Mouse (Mus musculus): ENCODE results near the gene Rnf222. TPM values are rescaled to one million over a fixed set of nuclear protein-coding genes. Genes with fewer than 3 reads are reported as not detected.
"Not testable (repeated sequence)": the region's sequence is repeated elsewhere in the genome, so short reads cannot be mapped to it uniquely, and the experiment has no call there.

Rnf222 gene
- total RNA-seq, 2 experiments from 2014 or later: not detected

GRCm38 (mm10) chr11:68908846-68909503 lies 20.6 kb downstream of the Rnf222 start:
- DNase-seq (ENCODE audit: low spot score in 2 of 2): no peak

- DNase-seq (ENCODE audit: low spot score in 2 of 2): no peak
Measured at GRCm38 (mm10) chr11:68911531-68912177, 23.3 kb downstream of the Rnf222 start.

- DNase-seq (ENCODE audit: low spot score in 2 of 2): no peak
Measured at GRCm38 (mm10) chr11:68914566-68914965, 26.2 kb downstream of the Rnf222 start.

GRCm38 (mm10) chr11:68923191-68923590 lies 34.8 kb downstream of the Rnf222 start:
- DNase-seq (ENCODE audit: low spot score in 2 of 2): no peak

GRCm38 (mm10) chr11:68924749-68925148 lies 36.4 kb downstream of the Rnf222 start:
- DNase-seq (ENCODE audit: low spot score in 2 of 2): no peak

GRCm38 (mm10) chr11:68926981-68927380 lies 38.6 kb downstream of the Rnf222 start, which contains the start of gene Odf4:
Gene Odf4, minus strand, starts transcription at chr11:68927081.
- DNase-seq (ENCODE audit: low spot score in 2 of 2): no peak

- DNase-seq (ENCODE audit: low spot score in 2 of 2): no peak
Measured at GRCm38 (mm10) chr11:68929947-68930346, 41.6 kb downstream of the Rnf222 start.

GRCm38 (mm10) chr11:68933885-68934507 lies 45.6 kb downstream of the Rnf222 start:
- no peak for DNase-seq (ENCODE audit: low spot score in 2 of 2)

- DNase-seq (ENCODE audit: low spot score in 2 of 2): not testable (repeated sequence)
Measured at GRCm38 (mm10) chr11:68936951-68937350, 48.6 kb downstream of the Rnf222 start.

- DNase-seq (ENCODE audit: low spot score in 2 of 2): peak; percentile 71 to 81
Measured at GRCm38 (mm10) chr11:68939451-68940304, 51.3 kb downstream of the Rnf222 start.

GRCm38 (mm10) chr11:68940516-68940915 lies 52.2 kb downstream of the Rnf222 start:
- DNase-seq (ENCODE audit: low spot score in 2 of 2): no peak

GRCm38 (mm10) chr11:68942731-68943130 lies 54.4 kb downstream of the Rnf222 start:
- no peak for DNase-seq (ENCODE audit: low spot score in 2 of 2)

- DNase-seq (ENCODE audit: low spot score in 2 of 2): no peak
Measured at GRCm38 (mm10) chr11:68945245-68945644, 56.9 kb downstream of the Rnf222 start.

Other genes with a start within 250 kb of the Rnf222 start
- 100 to 1,000 TPM; 200 to 219 TPM for gene Myh10, start 197.0 kb upstream of the Rnf222 start, total RNA-seq (2021)
- 100 to 1,000 TPM; 110 to 127 TPM for gene Ndel1, start 16.7 kb upstream of the Rnf222 start, total RNA-seq (2021)
- 100 to 1,000 TPM; 894 to 903 TPM for gene Rpl26, start 13.0 kb downstream of the Rnf222 start, total RNA-seq (2021)
- gene Odf4, start 38.5 kb downstream of the Rnf222 start, total RNA-seq (2021): not detected
- gene Arhgef15, start 68.9 kb downstream of the Rnf222 start, total RNA-seq (2021): 10 to 100 TPM; 20.4 to 24.0 TPM
- gene Slc25a35, start 79.6 kb downstream of the Rnf222 start, total RNA-seq (2021): 1 to 10 TPM; 5.6 to 6.7 TPM
- 10 to 100 TPM; 17.8 to 18.2 TPM for gene Rangrf, start 86.6 kb downstream of the Rnf222 start, total RNA-seq (2021)
- gene Pfas, start 119.9 kb downstream of the Rnf222 start, total RNA-seq (2021): 10 to 100 TPM; 26.1 to 26.2 TPM
- 10 to 100 TPM; 37.8 to 46.0 TPM for gene Ctc1, start 127.4 kb downstream of the Rnf222 start, total RNA-seq (2021)
- under 1 TPM in 1 of 2 experiments, not detected in 1; 0.30 TPM for gene Aurkb, start 157.1 kb downstream of the Rnf222 start, total RNA-seq (2021)
- 10 to 100 TPM; 35.2 to 38.0 TPM for gene Borcs6, start 171.2 kb downstream of the Rnf222 start, total RNA-seq (2021)
- gene Tmem107, start 182.3 kb downstream of the Rnf222 start, total RNA-seq (2021): 10 to 100 TPM; 23.6 to 26.8 TPM
- gene Vamp2, start 199.9 kb downstream of the Rnf222 start, total RNA-seq (2021): 1,000 to 10,000 TPM; 1,053 to 1,091 TPM
- 100 to 1,000 TPM; 129 to 133 TPM for gene Per1, start 206.7 kb downstream of the Rnf222 start, total RNA-seq (2021)
- gene Hes7, start 231.9 kb downstream of the Rnf222 start, total RNA-seq (2021): under 1 TPM; 0.42 to 0.79 TPM
- under 1 TPM; 0.53 to 0.98 TPM for gene 9130213A22Rik, start 234.0 kb downstream of the Rnf222 start, total RNA-seq (2021)
- 1 to 10 TPM; 4.4 to 6.8 TPM for gene Aloxe3, start 237.3 kb downstream of the Rnf222 start, total RNA-seq (2021)